Mouse (Mus musculus) ES-E14 (cell line): ENCODE data around the gene Deaf1. TPM values are rescaled to one million over a fixed set of nuclear protein-coding genes. Genes with fewer than 3 reads are reported as not detected.

Source experiments
- DNase-seq: peaks from one replicate; pipeline ENCODE4 v3.0.0-alpha.2; 2013; ENCODE audit warnings: low read depth, low spot score
- H3K27ac ChIP-seq: 2 replicates; pipeline ENCODE4 v1.5.1; 2012; ENCODE audit warnings: low read depth, mild to moderate bottlenecking, low read length, moderate library complexity, mixed read lengths; ENCODE audit not compliant: poor library complexity, insufficient read depth, severe bottlenecking
- H3K36me3 ChIP-seq: 2 replicates; pipeline ENCODE4 v1.6.1; 2012; ENCODE audit warnings: mild to moderate bottlenecking, low read length, moderate library complexity, mixed read lengths; ENCODE audit not compliant: control insufficient read depth, poor library complexity, insufficient read depth, severe bottlenecking
- H3K4me1 ChIP-seq, 2 experiments: fragments of 150-350 bp in 1 of 2; sonication (generic) in 1 of 2; 2 replicates each; pipeline ENCODE4 v1.6.1; 2012; ENCODE audit warnings: low read length in 2 of 2, mild to moderate bottlenecking in 1 of 2, mixed read lengths in 1 of 2; ENCODE audit not compliant: control insufficient read depth in 2 of 2, insufficient read depth in 2 of 2, poor library complexity in 1 of 2
- H3K4me3 ChIP-seq, 2 experiments: fragments of 150-350 bp in 1 of 2; sonication (generic) in 1 of 2; 2 replicates each; pipeline ENCODE4 v1.5.1; 2012; ENCODE audit warnings: low read length in 2 of 2, low read depth in 1 of 2, mild to moderate bottlenecking in 1 of 2, mixed read lengths in 1 of 2; ENCODE audit not compliant: insufficient read depth in 1 of 2, poor library complexity in 1 of 2, severe bottlenecking in 1 of 2
- H3K9ac ChIP-seq: 2 replicates; pipeline ENCODE4 v1.6.1; 2012; ENCODE audit warnings: low read depth, mild to moderate bottlenecking, low read length, mixed read lengths; ENCODE audit not compliant: poor library complexity, insufficient read depth, severe bottlenecking
- H3K9me3 ChIP-seq: fragments of 150-350 bp; sonication (generic); 2 replicates; pipeline ENCODE4 v1.6.1; 2012; ENCODE audit warnings: low read depth, mild to moderate bottlenecking, low read length; ENCODE audit not compliant: control insufficient read depth, insufficient read depth
- CHD2 ChIP-seq: IDR thresholded peaks from 2 replicates; pipeline ENCODE4 v1.6.1; 2014; ENCODE audit warnings: mild to moderate bottlenecking, low read depth, low read length, inconsistent platforms
- HCFC1 ChIP-seq: IDR thresholded peaks from 2 replicates; pipeline ENCODE4 v1.6.1; 2012; ENCODE audit warnings: low read length, inconsistent platforms, borderline replicate concordance; ENCODE audit not compliant: insufficient read depth
- MAFK ChIP-seq: IDR thresholded peaks from 2 replicates; pipeline ENCODE4 v1.6.1; 2014; ENCODE audit warnings: mild to moderate bottlenecking, low read depth, low read length, inconsistent platforms; ENCODE audit not compliant: insufficient read depth
- ZC3H11A ChIP-seq: IDR thresholded peaks from 2 replicates; pipeline ENCODE4 v1.6.1; 2012; ENCODE audit warnings: low read depth, mild to moderate bottlenecking, inconsistent platforms, low read length, borderline replicate concordance
- ZNF384 ChIP-seq: IDR thresholded peaks from 2 replicates; pipeline ENCODE4 v1.6.1; 2012; ENCODE audit warnings: low read depth, low read length, inconsistent platforms
- in situ Hi-C, 2 experiments: fragments of 600-800 bp; cut with MboI; formaldehyde crosslinking; loops; one replicate each; pipeline ENCODE4 v1.15.1; 2025; ENCODE audit warnings: low sequenced_read_pairs in 2 of 2, inconsistent platforms in 1 of 2; ENCODE audit not compliant: unreplicated experiment in 2 of 2
- total RNA-seq: library from RNA; depleted of rRNA; stranded (reverse); fragments of 300-350 nt; gene quantifications from 2 replicates; pipeline ENCODE4 v1.2.3, GENCODE M21; 2012

Gene Deaf1
- total RNA-seq, 1 experiment = 23.7 TPM

DNA sequence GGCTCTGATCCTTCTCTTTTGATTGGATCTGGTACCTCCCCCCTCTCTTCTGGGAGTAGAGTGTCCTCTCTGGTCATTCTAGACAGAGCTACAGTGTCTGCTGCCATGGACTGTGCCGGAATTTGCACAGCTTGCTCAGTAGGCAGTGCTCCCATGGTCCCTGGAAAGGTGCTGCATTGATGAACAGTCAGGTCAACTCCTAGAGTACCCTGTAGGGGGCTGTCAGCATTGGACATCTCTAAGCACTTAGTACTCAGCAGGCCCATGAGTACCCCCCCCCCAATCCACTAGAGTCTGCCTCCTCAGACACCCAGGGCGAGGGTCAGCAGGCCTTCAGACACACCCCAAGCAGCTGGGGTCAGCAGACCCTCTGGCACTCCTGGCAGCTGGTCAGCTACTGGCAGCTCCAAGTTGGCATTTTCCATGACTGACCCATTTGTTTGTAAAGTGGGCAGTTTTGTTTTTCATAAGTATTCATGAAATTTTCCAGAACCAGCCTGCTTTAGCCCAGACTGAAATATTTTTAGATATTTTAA is 7.6 kb upstream of the Deaf1 start:
- peaks cover 4 to 7% of the 10 kb centered on the region in 2 experiments; a peak in 3 of 4 replicates for H3K4me1 ChIP-seq
- no peak overlapping the region for H3K27ac ChIP-seq
- TF ChIP-seq ZNF384 = no peak
- no peak for TF ChIP-seq HCFC1
- no peak for TF ChIP-seq MAFK
- no peak for TF ChIP-seq ZC3H11A
- TF ChIP-seq CHD2 = no peak
- no peaks in the 10 kb centered on the region for H3K9me3 ChIP-seq
- H3K36me3 ChIP-seq = no peaks in the 10 kb centered on the region
- in situ Hi-C loops = no loop called here
- no peak for DNase-seq
- H3K4me3 ChIP-seq = no peak overlapping the region
- H3K9ac ChIP-seq = no peak overlapping the region

GRCm38 (mm10) chr7:141331990-141332389 is 4.5 kb upstream of the Deaf1 start:
- no peaks in the 10 kb centered on the region for H3K9me3 ChIP-seq
- H3K27ac ChIP-seq = no peak overlapping the region
- no peak for DNase-seq
- H3K4me1 ChIP-seq = peaks cover 2% of the 10 kb centered on the region in 2 experiments; a peak in 1 of 4 replicates
- no peak overlapping the region for H3K9ac ChIP-seq
- H3K36me3 ChIP-seq = peaks cover 1% of the 10 kb centered on the region; the same call in 1 of the 2 replicates
- in situ Hi-C loops = no loop called here
- H3K4me3 ChIP-seq = no peak overlapping the region
- TF ChIP-seq ZC3H11A = no peak
- TF ChIP-seq CHD2 = no peak

GRCm38 (mm10) chr7:141330706-141331105 is 3.2 kb upstream of the Deaf1 start:
- DNase-seq = no peak
- in situ Hi-C loops = no loop called here
- H3K27ac ChIP-seq = no peak overlapping the region
- H3K9me3 ChIP-seq = no peaks in the 10 kb centered on the region
- H3K4me1 ChIP-seq = peaks cover 2 to 9% of the 10 kb centered on the region in 2 experiments; a peak in 2 of 4 replicates
- no peak overlapping the region for H3K4me3 ChIP-seq
- peaks cover 12% of the 10 kb centered on the region; the same call in 1 of the 2 replicates for H3K36me3 ChIP-seq
- TF ChIP-seq CHD2 (no peak), MAFK (no peak)
- no peak overlapping the region for H3K9ac ChIP-seq

GRCm38 (mm10) chr7:141328373-141328990 is 992 bp upstream of the Deaf1 start:
- H3K36me3 ChIP-seq = peaks cover 23% of the 10 kb centered on the region; the same call in 1 of the 2 replicates
- DNase-seq = no peak
- no peak for TF ChIP-seq MAFK
- TF ChIP-seq ZC3H11A = no peak
- no peak for TF ChIP-seq CHD2
- TF ChIP-seq HCFC1 = no peak
- no peak for TF ChIP-seq ZNF384
- H3K9ac ChIP-seq = peak overlapping the region; percentile 94
- peak overlapping the region; percentile 25; the same call in 1 of the 2 replicates for H3K27ac ChIP-seq
- in situ Hi-C loops = no loop called here
- H3K4me1 ChIP-seq = peaks cover 2 to 9% of the 10 kb centered on the region in 2 experiments; a peak in 2 of 4 replicates
- peak overlapping the region; percentile 76 to 84 for H3K4me3 ChIP-seq
- H3K9me3 ChIP-seq = no peaks in the 10 kb centered on the region
